Mouse (Mus musculus): ENCODE results near the gene Adam33. TPM values are rescaled to one million over a fixed set of nuclear protein-coding genes. Genes with fewer than 3 reads are reported as not detected.

The Adam33 gene
- total RNA-seq, 1 experiment from 2014 or later = 3.8 TPM

- DNase-seq = peak; percentile 27
Measured at GRCm38 (mm10) chr2:131029065-131029935, 34.3 kb downstream of the Adam33 start.

GRCm38 (mm10) chr2:131026941-131027340, 36.7 kb downstream of the Adam33 start:
- no peak for DNase-seq

GRCm38 (mm10) chr2:131025230-131025629, 38.4 kb downstream of the Adam33 start:
- no peak for DNase-seq

- DNase-seq = no peak
Measured at GRCm38 (mm10) chr2:131010566-131010965, 53.0 kb downstream of the Adam33 start.

GRCm38 (mm10) chr2:131009123-131009522, 54.5 kb downstream of the Adam33 start:
- no peak for DNase-seq

Small RNAs within 50 kb of the gene (microRNA-seq; reads per million reads assigned to microRNA genes)
- 0 reads per million in 2 experiments for gene Mir6973b

Other genes starting within 250 kb of the Adam33 start
- gene 4930402H24Rik, start 157.4 kb downstream of the Adam33 start, total RNA-seq (2021) = 29.6 and 38.9 TPM in 2 replicates
- gene Atrn, start 157.3 kb downstream of the Adam33 start, total RNA-seq (2021) = 35.0 and 41.2 TPM in 2 replicates
- gene Gfra4, start 20.7 kb downstream of the Adam33 start, total RNA-seq (2021) = 4.2 and 6.3 TPM in 2 replicates
- 2.6 and 2.7 TPM in 2 replicates for gene Siglec1, start 23.0 kb upstream of the Adam33 start, total RNA-seq (2021)
- gene Hspa12b, start 63.5 kb upstream of the Adam33 start, total RNA-seq (2021) = 10.8 and 12.2 TPM in 2 replicates
- not detected in 2 replicates for gene Gm11037, start 69.7 kb upstream of the Adam33 start, total RNA-seq (2021)
- 59.8 and 74.8 TPM in 2 replicates for gene 1700037H04Rik, start 96.3 kb upstream of the Adam33 start, total RNA-seq (2021)
- gene Cenpb, start 116.3 kb upstream of the Adam33 start, total RNA-seq (2021) = 52.9 and 66.5 TPM in 2 replicates
- 8.3 and 10.8 TPM in 2 replicates for gene Cdc25b, start 123.1 kb upstream of the Adam33 start, total RNA-seq (2021)
- 5.0 and 7.6 TPM in 2 replicates for gene Spef1, start 123.5 kb upstream of the Adam33 start, total RNA-seq (2021)
- gene Ap5s1, start 143.3 kb upstream of the Adam33 start, total RNA-seq (2021) = 18.6 and 24.5 TPM in 2 replicates
- gene Mavs, start 170.2 kb upstream of the Adam33 start, total RNA-seq (2021) = 44.2 and 45.9 TPM in 2 replicates
- 65.7 and 72.4 TPM in 2 replicates for gene Pank2, start 198.7 kb upstream of the Adam33 start, total RNA-seq (2021)

All from adrenal gland, postnatal 25 days (tissue).